Mouse (Mus musculus) layer of hippocampus, adult 11-12 months (tissue): ENCODE data around the gene Adamts4.

Source experiments
- DNase-seq: peaks from one replicate; pipeline ENCODE4 v3.0.0; 2022; ENCODE audit warnings: low spot score

Adamts4 gene

DNA sequence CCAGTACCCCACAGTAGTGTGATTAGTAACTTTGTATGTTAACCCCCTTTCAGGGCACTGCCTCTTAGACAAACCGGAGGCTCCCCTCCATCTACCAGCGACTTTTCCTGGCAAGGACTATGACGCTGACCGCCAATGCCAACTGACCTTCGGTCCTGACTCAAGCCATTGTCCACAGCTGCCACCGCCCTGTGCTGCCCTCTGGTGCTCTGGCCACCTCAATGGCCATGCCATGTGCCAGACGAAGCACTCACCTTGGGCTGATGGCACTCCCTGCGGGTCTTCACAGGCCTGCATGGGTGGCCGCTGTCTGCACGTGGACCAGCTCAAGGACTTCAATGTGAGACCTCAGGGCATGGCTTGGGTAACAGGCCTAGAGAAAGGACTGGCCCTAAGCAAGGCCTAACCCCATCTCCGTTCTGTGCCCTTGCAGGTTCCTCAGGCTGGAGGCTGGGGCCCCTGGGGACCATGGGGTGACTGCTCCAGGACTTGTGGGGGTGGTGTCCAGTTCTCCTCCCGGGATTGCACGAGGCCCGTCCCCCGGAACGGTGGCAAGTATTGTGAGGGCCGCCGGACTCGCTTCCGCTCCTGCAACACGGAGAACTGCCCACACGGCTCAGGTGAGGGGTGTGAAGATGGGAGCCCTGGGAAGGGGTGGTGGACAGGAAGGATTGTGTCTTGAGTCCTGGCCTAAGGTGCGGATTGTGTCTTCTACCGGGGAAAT, 6.0 kb downstream of the Adamts4 start:
- no peak for DNase-seq

DNA sequence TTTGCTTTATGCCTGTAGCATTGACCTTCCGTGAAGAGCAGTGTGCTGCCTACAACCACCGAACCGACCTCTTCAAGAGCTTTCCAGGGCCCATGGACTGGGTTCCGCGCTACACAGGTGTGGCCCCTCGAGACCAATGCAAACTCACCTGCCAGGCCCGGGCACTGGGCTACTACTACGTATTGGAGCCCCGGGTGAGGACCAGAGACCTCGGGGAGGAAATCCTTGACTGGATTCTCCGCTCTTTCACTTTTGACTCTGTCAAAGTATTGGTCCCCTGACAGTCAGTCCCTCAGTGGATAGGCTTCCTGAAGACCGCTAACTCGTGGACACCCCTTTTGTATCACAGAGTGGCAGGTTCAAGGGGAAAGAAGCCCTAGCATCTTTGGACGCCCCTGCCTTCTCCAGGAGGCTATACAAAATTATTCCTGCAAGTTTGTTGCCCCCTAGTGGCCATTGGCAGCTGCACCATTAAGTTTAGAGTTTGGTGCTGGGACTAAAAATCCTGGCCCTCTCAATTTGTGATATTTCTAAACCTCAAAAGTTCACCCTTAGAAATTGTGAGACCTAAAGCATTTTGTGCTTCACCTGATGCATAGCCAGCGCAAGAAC, 6.8 kb downstream of the Adamts4 start:
- peak; percentile 77 for DNase-seq

DNA sequence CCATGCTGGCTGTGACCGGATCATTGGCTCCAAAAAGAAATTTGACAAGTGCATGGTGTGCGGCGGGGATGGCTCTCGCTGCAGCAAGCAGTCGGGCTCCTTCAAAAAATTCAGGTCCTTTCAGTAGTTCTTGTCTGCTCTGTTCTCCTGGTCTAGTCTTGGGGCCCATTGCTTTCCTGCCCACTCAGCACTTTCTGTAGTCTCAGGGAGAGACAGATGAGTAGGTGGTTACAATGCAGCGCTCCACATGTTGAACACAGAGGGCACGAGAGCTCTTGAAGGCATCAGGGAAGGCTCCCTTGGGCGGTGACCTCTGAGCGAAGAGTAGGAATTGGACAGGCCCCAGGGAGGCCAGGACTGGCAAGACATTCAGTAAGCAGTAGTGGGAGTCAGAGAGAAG, 7.6 kb downstream of the Adamts4 start:
- no peak for DNase-seq

DNA sequence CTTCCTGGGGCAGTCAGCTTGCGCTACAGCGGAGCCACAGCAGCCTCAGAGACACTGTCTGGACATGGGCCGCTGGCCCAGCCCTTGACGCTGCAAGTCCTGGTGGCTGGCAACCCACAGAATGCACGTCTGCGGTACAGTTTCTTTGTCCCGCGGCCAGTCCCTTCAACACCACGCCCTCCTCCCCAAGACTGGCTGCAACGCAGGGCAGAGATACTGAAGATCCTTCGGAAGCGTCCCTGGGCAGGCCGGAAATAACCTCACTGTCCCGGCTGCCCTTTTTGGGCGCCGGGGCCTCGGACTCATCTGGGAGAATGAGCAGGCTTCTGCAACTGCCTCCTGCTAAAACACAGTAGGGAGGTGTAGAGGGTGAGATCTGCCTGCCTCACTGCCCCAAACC, 8.7 kb downstream of the Adamts4 start:
- DNase-seq: no peak

DNA sequence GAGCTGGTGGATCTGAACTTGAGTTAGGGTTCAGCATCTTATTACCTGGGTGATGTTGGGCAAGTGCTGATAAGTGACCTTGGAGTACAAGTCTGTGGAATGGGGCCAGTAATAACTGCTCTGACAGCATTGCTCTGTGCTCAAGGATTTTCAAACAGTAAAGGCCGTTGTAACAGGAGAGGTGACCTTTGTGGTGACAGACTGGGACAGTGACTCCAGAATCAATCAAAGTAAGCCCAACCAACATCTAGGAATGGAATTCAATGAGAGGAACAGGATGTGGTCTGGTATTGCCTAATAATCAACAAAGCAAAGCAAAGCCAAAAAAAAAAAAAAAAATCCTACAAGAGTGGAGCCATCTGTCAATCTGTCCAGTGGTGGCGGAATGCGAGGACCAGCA, 10.1 kb downstream of the Adamts4 start:
- DNase-seq: no peak

DNA sequence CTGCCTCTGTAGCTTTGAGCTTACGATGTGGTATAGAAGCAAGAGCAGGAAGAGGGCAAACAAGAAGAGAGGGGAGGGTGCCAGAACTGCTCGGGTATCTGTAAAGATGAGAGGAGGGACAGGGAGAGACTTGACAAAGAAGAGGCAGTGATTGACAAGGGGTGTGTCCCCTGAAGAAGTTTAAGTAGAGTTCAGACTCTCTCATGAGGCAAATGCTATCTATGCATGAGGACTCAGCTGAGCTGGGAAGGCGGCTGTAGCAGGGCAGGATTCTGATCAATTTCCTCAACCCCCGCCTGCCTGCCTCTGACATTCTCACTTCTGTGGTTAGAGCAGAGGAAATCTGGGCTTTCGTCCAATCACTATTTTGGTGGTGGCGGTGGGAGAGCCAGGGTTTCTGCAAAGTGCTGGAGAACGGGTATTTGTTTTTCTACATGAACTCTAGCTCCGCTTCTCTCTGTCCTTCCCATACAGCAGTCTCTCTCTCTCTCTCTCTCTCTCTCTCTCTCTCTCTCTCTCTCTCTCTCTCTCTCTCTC, 12.4 kb downstream of the Adamts4 start:
- peak; percentile 88 for DNase-seq

DNA sequence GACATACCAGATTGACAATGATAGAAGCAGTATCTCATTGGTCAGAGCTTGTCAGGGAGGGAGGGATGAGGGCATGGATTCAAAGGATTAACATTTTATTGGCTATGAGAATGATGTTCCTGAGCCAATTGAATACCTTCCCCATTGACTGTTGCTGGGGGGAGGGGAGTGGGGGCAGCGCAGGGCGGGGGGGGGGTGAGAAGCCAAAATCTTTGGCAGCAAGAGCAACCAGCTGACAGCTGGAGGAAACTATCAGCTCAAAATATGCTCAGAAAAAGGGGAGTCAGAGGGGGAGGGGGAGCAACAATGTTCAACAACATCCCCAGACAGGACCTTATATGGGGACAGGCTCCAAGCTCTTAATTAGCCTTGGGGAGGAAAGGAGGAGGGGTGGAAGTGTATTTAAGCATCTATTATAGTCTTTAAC, 13.0 kb downstream of the Adamts4 start:
- peak; percentile 69 for DNase-seq

DNA sequence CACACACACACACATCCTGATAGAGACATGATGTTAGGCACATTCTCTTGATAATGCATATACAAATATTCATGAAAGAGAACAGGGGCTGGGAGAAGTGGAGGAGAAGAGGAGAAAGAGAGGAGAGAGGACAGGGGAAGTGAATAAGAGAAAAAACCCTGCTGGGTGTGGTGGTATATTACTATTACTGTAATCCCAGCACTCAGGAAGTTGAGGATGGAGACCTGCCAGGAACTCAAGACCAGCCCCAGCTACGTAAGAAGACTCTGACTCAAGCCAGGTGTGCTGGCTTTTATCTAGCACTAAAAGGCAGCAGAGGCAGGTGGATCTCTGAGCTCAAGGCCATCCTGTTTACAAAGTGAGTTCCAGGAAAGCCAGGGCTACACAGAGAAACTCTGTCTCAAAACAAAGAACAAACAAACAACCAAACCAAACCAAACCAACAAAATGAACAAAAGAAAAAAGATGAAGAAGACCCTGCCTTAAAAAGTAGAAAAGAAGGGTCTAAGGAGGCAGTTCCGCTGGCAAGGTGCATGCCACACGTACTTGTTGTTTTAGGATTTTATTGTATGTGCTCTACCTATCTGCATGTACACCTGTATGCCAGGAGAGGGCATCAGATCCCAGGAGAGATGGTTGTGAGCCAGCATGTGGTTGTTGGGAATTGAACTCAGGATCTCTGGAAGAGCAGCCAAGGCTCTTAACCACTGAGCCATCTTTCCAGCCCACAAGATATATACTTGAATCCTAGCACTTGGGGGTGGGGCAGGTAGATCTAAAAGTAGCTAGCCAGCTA, 13.6 kb downstream of the Adamts4 start:
- DNase-seq: no peak

DNA sequence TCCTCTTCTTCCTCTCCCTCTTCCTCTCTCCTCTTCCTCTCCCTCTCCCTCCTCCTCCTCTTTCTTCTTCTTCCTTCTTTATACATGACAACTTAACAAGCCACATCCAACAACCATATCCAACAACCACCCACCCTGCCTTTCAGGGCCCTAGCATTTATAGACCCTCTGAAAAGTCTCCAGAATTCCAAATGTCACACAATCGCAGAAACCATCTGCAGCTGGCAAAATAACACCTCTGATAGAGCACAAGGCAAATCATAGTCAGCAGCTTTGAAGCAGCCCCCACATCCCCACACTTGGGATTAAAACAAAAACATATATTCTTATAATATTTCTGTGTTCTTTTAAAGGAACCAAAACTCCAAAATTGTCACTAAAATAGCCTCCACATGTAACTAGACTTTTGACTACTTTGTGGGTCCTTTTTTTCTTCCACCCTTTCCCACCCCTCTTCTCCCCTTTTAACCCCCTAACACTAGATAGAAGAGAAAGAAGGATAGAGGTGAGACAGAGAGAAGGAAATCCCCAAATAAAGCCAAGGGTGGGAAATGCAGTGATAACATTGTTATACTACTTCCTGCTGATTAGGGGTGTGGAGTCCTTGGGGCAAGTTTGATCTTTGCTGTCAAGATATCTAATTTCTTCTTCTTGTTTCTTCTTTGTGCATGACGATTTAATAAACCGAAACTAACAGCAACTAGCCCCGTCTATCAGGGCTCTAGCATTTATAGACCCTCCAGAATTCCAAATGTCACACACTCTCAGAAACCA, 15.9 kb downstream of the Adamts4 start:
- no peak for DNase-seq

DNA sequence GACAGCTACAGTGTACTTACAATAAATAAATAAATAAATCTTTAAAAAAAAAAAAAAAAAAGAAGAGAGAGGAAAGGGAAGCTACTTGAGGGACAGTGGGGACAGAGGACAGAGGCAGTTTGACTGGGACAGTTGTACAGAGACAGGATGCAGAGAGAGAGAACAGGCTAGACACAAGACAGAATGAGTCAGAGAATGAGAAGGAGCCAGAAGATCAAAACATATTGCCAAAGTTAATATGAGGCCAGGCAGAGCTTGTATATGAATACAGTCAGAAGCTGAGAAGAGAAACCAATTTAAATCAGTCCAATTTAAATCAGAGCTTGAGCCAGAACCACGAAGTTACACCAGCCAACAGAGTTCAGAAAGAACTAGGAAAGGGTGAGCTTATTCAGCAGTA, 18.1 kb downstream of the Adamts4 start:
- no peak for DNase-seq

DNA sequence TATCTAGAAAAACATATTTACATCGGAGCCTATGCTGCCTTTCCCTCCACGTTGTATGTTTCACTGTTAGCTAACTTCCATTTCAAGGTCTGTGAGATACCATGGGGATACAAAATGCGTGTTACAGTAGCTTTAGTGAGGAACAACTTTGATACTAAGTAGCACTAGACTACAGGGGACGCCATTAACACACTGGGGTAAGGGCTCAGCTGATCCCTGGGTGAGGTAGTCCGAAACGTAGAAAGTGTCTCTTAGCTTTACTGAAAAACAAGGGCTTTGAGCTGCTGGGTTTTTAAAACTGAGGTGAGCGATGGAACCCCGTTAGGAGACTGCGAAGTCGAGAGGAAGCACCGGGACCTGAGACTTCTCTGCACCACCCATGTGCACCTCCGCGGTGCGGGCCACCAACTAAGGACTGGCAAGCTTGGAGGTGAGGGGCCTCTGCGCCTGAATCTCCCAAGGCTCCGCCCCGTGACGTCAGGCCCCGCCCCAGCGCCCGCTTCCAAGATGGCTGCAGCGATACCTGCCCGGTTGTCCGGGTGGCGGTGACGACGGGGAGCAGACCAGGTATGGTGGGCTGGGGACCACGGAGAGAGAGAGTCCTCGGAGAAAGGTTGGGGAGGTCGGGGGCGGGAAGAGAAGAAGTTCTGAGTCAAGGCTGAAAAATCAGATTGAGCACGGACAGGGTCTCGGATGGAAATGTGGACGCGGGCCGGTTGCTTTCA, 19.8 kb downstream of the Adamts4 start, which contains the start of gene B4galt3:
Gene B4galt3, plus strand, starts transcription at position 481 of the 725 bp plus-strand sequence.
- peak; percentile 96 for DNase-seq

DNA sequence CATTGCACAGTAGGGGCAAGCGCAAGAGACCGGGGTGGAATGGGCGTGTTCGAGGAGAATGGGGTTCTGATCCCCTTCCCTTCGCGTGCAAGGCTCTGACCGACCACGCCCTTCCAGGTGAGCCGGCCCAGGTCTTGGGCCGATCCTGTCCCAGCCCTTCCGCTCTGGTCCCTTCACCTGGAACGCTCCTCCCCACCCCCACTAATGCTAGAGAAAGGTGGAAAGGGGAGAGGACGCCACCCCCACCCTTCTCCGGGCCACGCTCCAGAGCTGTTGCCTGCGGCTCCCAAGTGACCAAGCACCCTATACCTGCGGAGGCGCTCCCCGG, 20.3 kb downstream of the Adamts4 start:
- DNase-seq: no peak

DNA sequence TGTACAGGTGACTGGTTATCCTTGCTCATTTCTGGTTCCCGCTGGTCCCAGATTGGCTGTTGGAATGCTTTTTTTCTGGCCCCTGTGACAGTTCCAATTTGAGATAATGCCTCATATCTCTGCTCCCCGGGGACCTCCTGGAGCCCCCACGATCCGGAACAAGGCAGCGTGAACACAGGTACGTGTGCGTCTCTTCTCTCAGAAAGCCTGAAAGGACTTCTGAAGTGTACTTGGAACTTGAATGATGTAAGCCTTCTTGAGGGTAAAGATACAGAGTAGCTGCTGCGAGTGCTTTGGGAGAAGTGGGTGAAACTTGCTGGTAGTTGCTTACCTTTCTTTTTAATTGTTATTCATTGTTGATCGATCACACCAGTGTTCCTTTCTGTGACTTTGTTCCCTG, 21.0 kb downstream of the Adamts4 start:
- DNase-seq: no peak

DNA sequence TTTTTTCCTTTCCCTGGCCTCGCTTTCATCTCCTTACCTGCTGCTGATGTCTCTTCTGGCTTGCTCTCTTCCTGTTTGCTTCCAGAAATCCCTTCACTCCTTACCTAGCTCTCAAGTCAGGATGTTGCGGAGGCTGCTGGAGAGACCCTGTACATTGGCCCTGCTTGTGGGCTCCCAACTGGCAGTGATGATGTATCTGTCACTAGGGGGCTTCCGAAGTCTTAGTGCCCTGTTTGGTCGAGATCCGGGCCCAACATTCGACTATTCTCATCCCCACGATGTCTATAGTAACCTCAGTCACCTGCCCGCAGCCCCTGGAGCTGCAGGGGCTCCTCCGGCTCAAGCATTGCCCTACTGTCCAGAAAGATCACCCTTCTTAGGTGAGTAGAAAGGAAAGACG, 21.4 kb downstream of the Adamts4 start:
- DNase-seq: no peak

DNA sequence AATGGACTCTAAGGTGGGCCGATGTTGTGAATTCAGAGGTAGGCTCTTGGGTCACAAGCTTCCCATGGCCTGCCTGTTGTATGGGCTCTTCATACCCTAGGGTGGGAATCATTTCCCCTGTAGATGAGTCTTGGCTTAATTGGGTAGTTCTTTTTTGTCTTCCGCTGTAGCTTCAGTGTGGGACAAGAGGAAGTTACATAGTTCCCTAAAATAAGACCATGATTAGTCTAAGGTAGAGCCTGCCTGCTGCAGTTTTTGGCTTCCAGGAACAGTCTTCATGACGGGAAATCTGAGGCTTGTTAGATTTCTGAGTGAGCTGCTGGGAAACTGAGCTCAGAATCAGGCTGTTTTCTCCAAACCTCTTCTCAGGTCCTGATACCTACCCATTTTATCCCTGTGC, 21.9 kb downstream of the Adamts4 start:
- no peak for DNase-seq

DNA sequence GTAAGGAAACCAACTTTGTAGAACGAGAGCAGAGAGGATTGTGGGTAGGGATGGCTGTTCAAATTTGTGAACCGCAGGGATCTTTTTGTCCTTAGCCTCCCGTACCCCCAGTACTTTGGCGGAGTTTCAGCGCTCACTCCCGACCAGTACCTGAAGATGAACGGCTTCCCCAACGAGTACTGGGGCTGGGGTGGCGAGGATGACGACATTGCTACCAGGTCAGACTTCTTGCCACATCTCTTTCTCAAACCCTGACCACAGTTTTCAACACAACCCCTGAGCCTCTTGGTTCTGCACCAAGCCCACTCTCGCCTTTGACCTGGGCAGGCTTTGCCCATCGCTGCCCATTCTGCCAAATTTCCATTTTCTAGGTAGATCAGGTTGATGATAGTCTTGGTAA, 23.9 kb downstream of the Adamts4 start:
- no peak for DNase-seq

DNA sequence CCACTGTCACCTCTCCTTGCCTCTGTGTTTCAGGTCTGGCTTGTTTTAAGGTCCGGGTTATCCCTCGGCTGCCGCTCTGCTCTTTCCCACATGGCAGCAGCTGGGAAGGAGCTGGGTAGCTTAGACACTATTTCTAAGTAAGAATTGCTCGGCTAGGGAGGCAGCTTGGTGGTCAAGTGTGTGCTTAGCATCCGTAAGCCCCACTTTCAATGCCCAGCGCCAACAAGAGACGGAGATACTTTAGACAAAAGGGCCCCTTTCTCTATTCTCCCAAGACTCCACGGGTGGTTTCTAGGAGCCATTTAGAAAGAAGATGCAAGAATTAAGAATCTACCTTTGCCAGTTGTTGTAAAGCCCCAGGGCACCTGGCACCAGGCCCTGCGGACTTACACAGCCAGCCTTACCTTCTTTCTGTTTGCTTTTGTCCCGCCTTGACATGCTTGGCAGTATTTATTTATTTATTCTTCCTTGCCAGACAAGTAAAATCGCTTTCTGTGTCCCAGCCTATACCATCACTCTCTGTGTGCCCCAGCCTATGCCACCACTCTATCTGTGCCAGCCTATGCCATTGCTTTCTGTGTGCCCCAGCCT, 25.0 kb downstream of the Adamts4 start:
- no peak for DNase-seq

DNA sequence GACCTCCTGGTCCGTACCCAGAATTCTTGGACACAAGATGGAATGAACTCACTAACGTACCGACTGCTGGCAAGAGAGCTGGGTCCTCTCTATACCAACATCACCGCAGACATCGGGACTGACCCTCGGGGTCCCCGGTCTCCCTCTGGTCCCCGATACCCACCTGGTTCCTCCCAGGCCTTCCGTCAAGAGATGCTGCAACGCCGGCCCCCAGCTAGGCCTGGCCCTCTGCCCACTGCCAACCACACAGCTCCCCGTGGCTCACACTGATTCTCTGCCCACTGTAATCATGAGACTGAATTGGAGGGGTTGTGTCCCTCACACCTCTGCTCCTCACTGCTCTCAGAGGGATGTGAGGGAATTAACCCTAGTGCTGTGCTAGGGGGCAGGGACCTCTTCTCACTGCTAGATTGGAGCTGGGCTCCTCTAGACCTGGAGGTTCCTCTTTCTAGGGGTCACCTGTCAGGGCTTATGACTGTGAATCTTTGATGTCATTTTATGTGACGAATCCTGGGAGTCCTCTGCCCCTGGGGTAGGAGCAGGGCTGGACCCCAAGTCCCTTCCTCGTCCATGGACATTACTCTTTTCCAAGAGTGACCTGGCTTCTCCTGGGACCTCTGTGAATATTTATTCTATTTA, 26.0 kb downstream of the Adamts4 start:
- no peak for DNase-seq

DNA sequence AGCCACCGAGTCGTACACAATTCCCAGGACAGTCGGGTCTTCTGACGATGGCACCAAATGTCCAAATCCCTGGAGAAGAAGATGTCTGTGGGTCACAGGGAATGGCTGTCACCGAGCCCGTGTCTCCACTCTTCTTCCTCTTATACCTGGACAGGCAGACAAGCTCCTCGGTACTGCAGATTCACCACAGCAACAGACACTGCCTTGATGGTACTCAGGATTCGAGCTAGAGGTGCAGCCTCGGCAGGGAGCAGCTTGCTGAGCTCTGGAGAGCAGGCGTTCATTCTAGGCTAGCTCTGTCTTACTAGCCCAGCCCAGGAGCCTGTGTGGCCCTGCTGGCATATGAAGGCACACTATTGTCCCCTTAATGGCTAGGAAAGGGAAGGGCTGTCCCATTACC, 27.5 kb downstream of the Adamts4 start:
- no peak for DNase-seq

DNA sequence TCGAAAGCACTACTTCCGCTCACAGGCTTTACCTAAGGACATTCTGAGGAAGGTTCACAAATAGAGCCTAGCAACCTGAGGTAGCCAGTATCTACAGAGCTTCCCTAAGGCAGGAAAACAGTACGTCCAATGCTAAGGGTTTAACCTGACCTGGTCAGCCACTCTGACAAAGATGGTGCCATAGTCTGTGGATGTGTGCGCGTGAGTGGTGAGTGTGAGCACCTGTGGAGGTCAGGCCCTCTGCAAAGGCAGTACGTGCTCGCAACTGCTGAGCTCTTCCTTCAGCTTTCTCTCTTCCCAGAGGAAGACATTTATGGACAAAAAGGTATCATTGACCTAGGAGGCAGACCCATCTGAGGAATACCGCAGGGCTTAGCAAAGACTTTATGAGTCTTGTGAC, 28.2 kb downstream of the Adamts4 start:
- no peak for DNase-seq
